Mouse (Mus musculus) fat pad, adult 2 months (tissue): ENCODE results near the gene Eml3.

Experiments
- DNase-seq: peaks from one replicate; pipeline ENCODE4 v3.0.0-alpha.2; 2011; ENCODE audit warnings: low read depth, low spot score; ENCODE audit errors: extremely low read depth

The Eml3 gene

DNA sequence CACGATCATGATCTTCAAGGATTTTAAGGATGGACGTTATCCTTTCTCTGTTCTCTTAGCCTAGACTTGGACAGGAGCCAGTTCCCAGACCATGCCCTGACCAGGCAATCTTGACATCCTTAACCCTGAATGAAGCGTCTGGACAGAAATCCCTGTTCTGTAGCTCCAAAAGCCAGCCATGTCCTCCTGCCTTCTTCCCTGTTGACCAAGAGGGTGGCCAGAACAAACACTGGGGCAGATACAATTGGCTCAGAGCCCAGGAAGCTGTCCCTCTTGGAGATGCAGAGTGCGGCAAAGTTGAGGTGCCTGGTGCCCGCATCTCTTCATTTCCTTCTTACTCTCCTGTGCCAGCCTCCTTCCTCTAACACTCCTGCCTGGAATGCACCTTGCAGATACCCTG is 56.5 kb downstream of the Eml3 start:
- DNase-seq = no peak

DNA sequence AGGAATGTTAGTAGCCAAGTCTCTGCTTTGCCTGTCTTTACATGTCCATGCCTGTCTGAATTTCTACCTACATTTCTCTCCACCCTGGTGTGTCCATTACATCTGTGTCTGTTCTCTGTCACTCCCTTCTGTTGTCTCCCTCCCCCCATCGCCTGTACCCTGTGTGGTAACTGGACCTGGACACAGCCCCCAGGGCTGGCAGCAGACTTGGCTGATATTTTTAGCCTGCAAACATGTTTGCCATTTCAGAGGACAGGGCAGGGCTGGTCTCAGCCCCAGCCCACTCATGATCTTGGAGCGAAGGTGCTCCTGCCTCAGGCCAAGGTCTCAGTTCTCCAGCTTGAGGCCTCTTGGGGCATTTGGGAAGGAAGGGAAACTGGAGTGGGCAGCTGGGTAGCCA is 58.5 kb downstream of the Eml3 start:
- DNase-seq = no peak

DNA sequence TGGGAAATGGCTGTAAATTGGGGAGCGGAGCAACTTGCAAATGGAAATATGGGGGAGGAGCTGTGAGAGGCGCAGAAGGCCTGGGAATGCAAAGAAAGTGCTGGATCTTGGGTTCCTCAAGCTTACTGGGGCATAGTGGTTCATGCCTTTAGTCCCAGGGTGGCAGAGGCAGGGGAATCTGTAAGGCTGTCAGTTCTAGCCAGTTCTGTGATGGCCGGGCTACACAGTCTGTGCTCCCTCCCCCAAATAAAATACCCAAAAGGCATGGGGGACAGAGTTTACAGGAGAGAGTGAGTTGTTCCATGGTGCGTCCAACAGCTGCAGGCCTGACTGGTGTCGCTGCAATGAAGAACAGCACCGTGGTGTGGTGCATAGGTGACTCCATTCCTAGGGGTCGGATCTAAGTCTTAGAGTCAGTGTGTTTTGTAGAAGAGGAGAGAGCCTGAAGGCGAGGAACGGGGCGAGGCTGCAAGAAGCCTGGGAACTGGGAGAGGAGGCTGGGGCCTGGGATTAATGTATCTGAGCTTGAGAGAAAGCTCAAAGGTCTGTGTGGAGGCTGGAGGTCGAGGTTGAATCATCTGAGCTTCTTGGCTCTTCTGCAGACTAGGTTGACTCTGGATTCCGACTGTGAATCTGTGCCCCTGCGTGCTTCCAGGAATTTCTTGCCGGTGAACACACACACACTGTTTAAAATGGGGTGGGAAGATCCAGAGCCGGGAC is 59.2 kb downstream of the Eml3 start:
- no peak for DNase-seq

DNA sequence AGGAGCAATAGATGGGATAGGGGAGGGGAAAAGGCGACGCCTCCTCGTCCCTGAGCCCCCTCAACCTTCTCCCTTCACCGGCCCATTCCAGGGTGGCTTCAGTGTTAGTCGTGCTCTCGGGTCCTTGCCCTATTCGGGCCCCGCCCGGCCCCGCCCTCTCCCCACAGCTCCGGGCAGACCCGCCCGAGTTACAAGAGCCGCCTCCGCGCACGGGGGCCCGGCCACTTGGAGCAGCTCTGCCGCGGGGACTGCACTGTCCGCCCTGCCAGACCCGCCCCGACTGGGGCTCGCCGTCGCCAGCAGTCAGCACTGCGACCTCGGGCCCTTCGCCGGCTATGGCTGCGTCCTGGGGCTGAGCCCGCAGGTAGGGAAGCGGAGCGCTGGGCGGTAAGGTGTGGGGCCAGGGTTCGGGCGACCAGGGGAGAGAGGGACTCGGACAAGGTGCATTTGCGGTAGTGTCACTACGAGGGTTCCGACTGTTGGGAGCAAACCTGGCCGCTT is 59.8 kb downstream of the Eml3 start, which contains the start of gene Ahnak:
TSS of gene Ahnak (plus strand) at position 219 of the 501 bp plus-strand sequence.
- DNase-seq = no peak

DNA sequence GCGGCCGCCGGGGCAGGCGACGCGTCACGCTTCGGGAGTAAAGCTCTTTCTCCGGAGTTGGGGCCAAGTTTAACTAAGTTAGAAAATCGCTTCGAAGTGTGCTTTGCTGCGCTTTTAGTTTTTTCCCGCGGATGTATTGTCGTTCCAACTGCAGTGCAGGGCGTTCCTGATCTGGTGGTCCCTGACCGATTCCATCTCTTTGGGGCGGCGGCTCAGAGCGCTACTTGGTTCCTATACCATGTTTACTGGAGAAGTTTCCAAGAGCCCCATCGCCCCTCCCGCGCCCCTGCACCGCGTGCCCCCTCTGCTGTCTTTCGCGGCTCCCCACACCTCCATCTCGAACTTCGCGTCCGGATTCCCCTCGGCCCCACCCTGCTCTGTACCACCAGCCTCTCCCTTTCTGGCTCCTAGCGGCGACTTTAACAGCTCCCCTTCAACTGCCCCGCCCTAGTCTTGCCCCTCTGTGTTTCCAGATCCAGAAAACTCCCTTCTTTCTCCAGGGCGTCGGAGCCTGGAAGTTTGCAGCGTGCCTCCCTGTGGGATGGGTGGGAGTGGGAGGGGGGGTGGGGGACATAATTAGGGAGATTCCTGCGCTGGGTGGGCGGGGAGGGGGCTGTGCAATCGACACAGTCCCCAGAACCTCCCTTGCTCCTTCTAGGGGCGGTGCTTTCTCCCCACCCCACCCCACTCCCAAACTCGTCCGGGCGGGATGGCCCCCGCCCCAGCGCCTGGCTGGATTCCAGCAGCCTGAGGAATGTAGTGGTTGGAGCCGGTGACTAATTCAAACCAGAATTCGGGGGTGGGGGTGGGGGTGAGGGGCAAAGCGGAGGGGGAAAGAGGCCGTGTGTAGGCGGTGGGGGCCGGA is 60.4 kb downstream of the Eml3 start:
- no peak for DNase-seq

DNA sequence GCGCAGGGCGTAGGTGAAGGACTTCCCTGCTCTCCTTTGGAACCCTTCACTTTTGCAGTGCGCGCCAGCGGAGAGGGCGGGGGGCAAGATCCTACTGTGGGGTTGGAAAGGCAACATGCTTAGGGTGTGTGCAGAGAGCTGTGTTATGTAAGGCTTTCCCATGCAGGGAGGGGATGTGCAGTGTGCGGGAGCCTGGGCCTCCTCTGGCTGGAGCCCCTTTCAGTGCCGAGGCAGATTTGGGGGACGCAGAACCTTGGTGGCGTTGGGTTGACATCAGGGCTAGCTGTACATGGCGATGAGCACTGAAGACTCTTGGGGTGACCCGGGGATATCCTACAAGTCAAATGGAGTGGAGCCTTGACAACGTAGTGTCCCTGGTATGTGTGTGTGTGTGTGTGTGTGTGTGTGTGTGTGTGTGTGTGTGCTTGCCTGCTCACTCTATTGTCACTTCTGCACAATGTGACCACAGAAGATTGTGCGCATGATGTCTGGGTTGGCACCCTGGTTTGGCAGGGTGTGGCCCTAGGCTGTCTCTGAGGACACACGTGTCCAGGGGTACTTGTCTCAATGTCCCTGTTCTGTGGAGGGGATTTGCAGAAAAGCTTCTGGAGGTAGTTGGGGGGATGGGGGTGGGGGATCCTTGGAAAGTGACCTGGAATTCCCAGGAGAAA is 61.2 kb downstream of the Eml3 start:
- no peak for DNase-seq
